ENCODE assay signal across 13 mouse cellular contexts in genomic region chr6:134079112-134079511, GRCm38 (mm10). TPM values are rescaled to one million over a fixed set of nuclear protein-coding genes. Genes with fewer than 3 reads are reported as not detected.
DNase-seq lines count a peak whose midpoint lies in the region; ATAC-seq and TF ChIP-seq lines count a peak whose summit lies in the region.
"Had no signal": no experiment of that assay in that cellular context is flagged by ENCODE, and none has a peak within 500 bp of the region (broad histone marks: within the 10 kb centered on the region; RNA-seq: fewer than 3 reads in every experiment).

No protein-coding gene starts in this region.

- no peak overlapping the region for H3K27ac ChIP-seq in kidney, embryonic 15.5 days
- H3K27ac ChIP-seq in forebrain, embryonic 13.5 days = no peak overlapping the region
- no peak overlapping the region for H3K27ac ChIP-seq in forebrain, postnatal 0 days (ENCODE audit: low read depth, low read length)
- H3K27ac ChIP-seq in liver, postnatal 0 days (ENCODE audit: low read depth) = no peak overlapping the region
- H3K27ac ChIP-seq: liver, embryonic 14.5 days; macrophage had no signal

- H3K36me3 ChIP-seq in kidney, embryonic 15.5 days = peaks cover 9% of the 10 kb centered on the region
- 0 out of 2 replicates have a peak, but pooled peaks cover 7% of the 10 kb centered on the region for H3K36me3 ChIP-seq in forebrain, embryonic 13.5 days (ENCODE audit: poor library complexity, severe bottlenecking)
- no peaks in the 10 kb centered on the region for H3K36me3 ChIP-seq in forebrain, postnatal 0 days (ENCODE audit: insufficient read depth)
- peaks cover 2% of the 10 kb centered on the region; the same call in 1 of the 2 replicates for H3K36me3 ChIP-seq in liver, postnatal 0 days (replicated peaks; ENCODE audit: insufficient read depth, low read length)

- H3K9ac ChIP-seq in kidney, embryonic 15.5 days = no peak overlapping the region
- H3K9ac ChIP-seq in forebrain, embryonic 13.5 days = no peak overlapping the region
- H3K9ac ChIP-seq in forebrain, postnatal 0 days = no peak overlapping the region
- no peak overlapping the region for H3K9ac ChIP-seq in liver, postnatal 0 days (replicated peaks)
- H3K9ac ChIP-seq: heart, embryonic 12.5 days; liver, embryonic 14.5 days had no signal

- intact Hi-C loops in left cerebral cortex, postnatal 14 days (cut with DNase I) = no loop called here

- H3K4me1 ChIP-seq in kidney, embryonic 15.5 days = no peaks in the 10 kb centered on the region
- no peaks in the 10 kb centered on the region for H3K4me1 ChIP-seq in forebrain, embryonic 13.5 days
- H3K4me1 ChIP-seq in forebrain, postnatal 0 days (ENCODE audit: insufficient read depth) = no peaks in the 10 kb centered on the region
- no peaks in the 10 kb centered on the region for H3K4me1 ChIP-seq in liver, postnatal 0 days (ENCODE audit: insufficient read depth)

- TF ChIP-seq EP300 in liver, postnatal 0 days (IDR thresholded peaks at IDR 0.05; ENCODE audit: low read depth) = no peak

- no peaks in the 10 kb centered on the region for H3K9me3 ChIP-seq in kidney, embryonic 15.5 days (replicated peaks)
- no peaks in the 10 kb centered on the region for H3K9me3 ChIP-seq in forebrain, embryonic 13.5 days (replicated peaks)
- H3K9me3 ChIP-seq in forebrain, postnatal 0 days (ENCODE audit: low read length) = no peaks in the 10 kb centered on the region
- H3K9me3 ChIP-seq in liver, postnatal 0 days (ENCODE audit: low read length) = no peaks in the 10 kb centered on the region
- H3K9me3 ChIP-seq: heart, embryonic 12.5 days had no signal

- no peak overlapping the region for H3K4me2 ChIP-seq in kidney, embryonic 15.5 days
- H3K4me2 ChIP-seq in forebrain, embryonic 13.5 days = no peak overlapping the region
- no peak overlapping the region for H3K4me2 ChIP-seq in forebrain, postnatal 0 days (ENCODE audit: low read depth)
- H3K4me2 ChIP-seq in liver, postnatal 0 days (ENCODE audit: low read depth, low read length) = no peak overlapping the region
- H3K4me2 ChIP-seq: heart, embryonic 12.5 days had no signal

- H3K4me3 ChIP-seq in kidney, embryonic 15.5 days (replicated peaks) = no peak overlapping the region
- H3K4me3 ChIP-seq in forebrain, embryonic 13.5 days = no peak overlapping the region
- no peak overlapping the region for H3K4me3 ChIP-seq in forebrain, postnatal 0 days (ENCODE audit: low read depth, low read length)
- no peak overlapping the region for H3K4me3 ChIP-seq in liver, postnatal 0 days (ENCODE audit: low read depth, low read length)
- H3K4me3 ChIP-seq: heart, embryonic 12.5 days had no signal

- TF ChIP-seq CTCF in forebrain, postnatal 0 days (IDR thresholded peaks at IDR 0.05; ENCODE audit: low read depth) = no peak
- no peak for TF ChIP-seq CTCF in liver, postnatal 0 days (IDR thresholded peaks at IDR 0.05; ENCODE audit: low read depth)

- peak; percentile 76 for DNase-seq in right cerebral cortex, adult 18-20 months
- no peak for DNase-seq in right cerebral cortex, postnatal 4 days
- DNase-seq in left cerebral cortex, postnatal 14 days (ENCODE audit: low spot score in 2 of 2) = peak; percentile 67 to 68
- no peak for DNase-seq in forebrain, postnatal 0 days
- DNase-seq in liver, postnatal 0 days = no peak
- DNase-seq: kidney, adult 8-10 months; spleen, adult 18-20 months had no signal

- peak; percentile 89 for ATAC-seq in frontal cortex, adult (ENCODE audit: low TSS enrichment)
- no peak for ATAC-seq in kidney, embryonic 15.5 days (replicated peaks; ENCODE audit: low FRiP score)
- no peak for ATAC-seq in forebrain, embryonic 13.5 days
- ATAC-seq in forebrain, postnatal 0 days = no peak
- no peak for ATAC-seq in liver, postnatal 0 days

- H3K27me3 ChIP-seq in kidney, embryonic 15.5 days = no peaks in the 10 kb centered on the region
- H3K27me3 ChIP-seq in forebrain, embryonic 13.5 days = no peaks in the 10 kb centered on the region
- H3K27me3 ChIP-seq in forebrain, postnatal 0 days (ENCODE audit: insufficient read depth, low read length) = no peaks in the 10 kb centered on the region
- no peaks in the 10 kb centered on the region for H3K27me3 ChIP-seq in liver, postnatal 0 days (ENCODE audit: insufficient read depth, low read length)
- H3K27me3 ChIP-seq: heart, embryonic 12.5 days had no signal

- WGBS in kidney, embryonic 15.5 days = 83% methylated on average over 9 of the region's 9 CpGs
- 86% methylated on average over 9 of the region's 9 CpGs for WGBS in forebrain, embryonic 13.5 days
- 78% methylated on average over 9 of the region's 9 CpGs for WGBS in forebrain, postnatal 0 days
- 82% methylated on average over 9 of the region's 9 CpGs for WGBS in liver, postnatal 0 days (ENCODE audit: insufficient replicate concordance)

RNA-seq across cellular contexts. Expression of gene Etv6, which starts 43.6 kb away (rescaled TPM):
- total RNA-seq in left cerebral cortex, postnatal 14 days (2021) = 10 to 100 TPM; 16.9 to 18.5 TPM
- polyA plus RNA-seq in kidney, embryonic 15.5 days (2015; fragmentation: Nextera tagmentation; extraction: Ambion mirVana) = 11.4 and 13.0 TPM in 2 replicates
- polyA plus RNA-seq in forebrain, embryonic 13.5 days (2015; fragmentation: Nextera tagmentation; extraction: Ambion mirVana) = 7.2 and 8.5 TPM in 2 replicates
- total RNA-seq in forebrain, postnatal 0 days (2014; rRNA removed) = 7.1 TPM in 2 replicates
- polyA plus RNA-seq in forebrain, postnatal 0 days (2015; fragmentation: Nextera tagmentation; extraction: Ambion mirVana) = 3.0 and 3.3 TPM in 2 replicates
- polyA plus RNA-seq in liver, postnatal 0 days (2015; fragmentation: Nextera tagmentation; extraction: Ambion mirVana) = 2.6 and 2.7 TPM in 2 replicates

Comparison
In these comparisons a context has a peak if more than half of its experiments do, and no peak if none do; other contexts are left out.
1. DNase-seq: peak in right cerebral cortex, adult 18-20 months (single experiment) and left cerebral cortex, postnatal 14 days (2 of 2); none in right cerebral cortex, postnatal 4 days (single experiment), forebrain, postnatal 0 days (single experiment) and liver, postnatal 0 days (single experiment).